Mouse (Mus musculus) kidney, adult 2 months (tissue): Measurements from ENCODE around the gene Hes5. TPM values are rescaled to one million over a fixed set of nuclear protein-coding genes. Genes with fewer than 3 reads are reported as not detected.

ENCODE experiments used
- DNase-seq: peaks from one replicate; pipeline ENCODE4 v3.0.0; 2021
- H3K27ac ChIP-seq: fragments of 200-500 bp; 2 replicates; pipeline ENCODE4 v1.5.1; 2012; ENCODE audit warnings: low read depth, low read length, control low read depth, inconsistent platforms; ENCODE audit not compliant: insufficient read depth
- H3K27me3 ChIP-seq: fragments of 200-500 bp; replicated peaks from 2 replicates; pipeline ENCODE4 v1.6.1; 2012; ENCODE audit warnings: mild to moderate bottlenecking, moderate library complexity, low read length, inconsistent platforms; ENCODE audit not compliant: control insufficient read depth, insufficient read depth
- H3K36me3 ChIP-seq: fragments of 200-500 bp; 2 replicates; pipeline ENCODE4 v1.6.1; 2012; ENCODE audit warnings: mild to moderate bottlenecking, moderate library complexity, low read length, inconsistent platforms; ENCODE audit not compliant: control insufficient read depth, insufficient read depth
- H3K4me1 ChIP-seq: fragments of 200-500 bp; 2 replicates; pipeline ENCODE4 v1.6.1; 2011; ENCODE audit warnings: low read length; ENCODE audit not compliant: control insufficient read depth, insufficient read depth
- H3K4me3 ChIP-seq: fragments of 200-500 bp; 2 replicates; pipeline ENCODE4 v1.5.1; 2011; ENCODE audit warnings: mild to moderate bottlenecking, low read depth, low read length, control low read depth; ENCODE audit not compliant: insufficient read depth
- CTCF ChIP-seq: fragments of 200-500 bp; conservative IDR thresholded peaks from 2 replicates; pipeline ENCODE4 v1.5.1; 2011; ENCODE audit warnings: low read depth, mild to moderate bottlenecking, control low read depth, low read length, moderate library complexity, mixed read lengths; ENCODE audit not compliant: insufficient read depth, insufficient read length
- POLR2A ChIP-seq: fragments of 200-500 bp; IDR thresholded peaks from one replicate; pipeline ENCODE4 v1.6.1; 2011; ENCODE audit warnings: low read depth, low read length, control low read depth
- WGBS: fragments of 180-500 bp; shearing (Covaris S2); methylation state at CpG from one replicate; pipeline ENCODE4 v1.1.7; 2018; 5-methylcytosine and 5-hydroxymethylcytosine counted together
- polyA plus RNA-seq: library from polyadenylated mRNA; depleted of rRNA; stranded (reverse); fragments of >200 nt; gene quantifications from 2 replicates; pipeline ENCODE4 v1.2.3, GENCODE M21; 2012

Hes5 gene
- polyA plus RNA-seq, 1 experiment: not detected

DNA sequence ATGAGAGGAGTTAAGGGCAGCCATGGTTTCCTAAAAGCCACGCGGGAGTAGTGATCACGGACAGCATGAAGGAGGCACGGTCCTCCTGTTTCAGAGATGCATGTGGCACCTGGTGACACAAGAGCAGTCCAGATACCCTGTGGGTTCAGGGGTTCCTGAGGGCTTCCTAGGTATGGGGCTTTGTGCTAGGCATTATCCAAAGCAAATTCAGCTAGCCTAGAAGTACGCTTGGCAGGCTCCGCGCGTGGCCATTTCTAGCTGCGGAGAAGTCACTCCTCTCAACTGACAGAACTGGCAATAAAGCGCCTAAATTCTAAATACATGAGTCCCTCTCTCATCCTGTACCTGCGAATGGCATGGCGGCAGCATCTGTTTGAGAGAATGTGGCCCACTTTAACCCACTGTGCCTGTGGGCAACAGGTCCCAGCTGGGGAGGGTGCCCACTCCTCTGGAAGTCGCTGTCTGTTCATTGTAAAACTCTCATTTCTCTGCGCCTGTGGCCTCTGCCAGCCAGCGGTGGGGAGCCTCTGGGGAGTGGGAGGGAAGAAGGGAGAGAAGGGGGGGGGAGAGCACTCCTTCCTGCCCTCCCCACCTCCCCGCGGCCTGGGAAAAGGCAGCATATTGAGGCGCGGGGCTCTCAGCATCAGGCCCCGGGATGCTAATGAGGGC, 568 bp upstream of the Hes5 start:
- no peaks in the 10 kb centered on the region for H3K36me3 ChIP-seq
- H3K4me3 ChIP-seq: peak overlapping the region; percentile 47; the same call in 1 of the 2 replicates
- 0 out of 2 replicates have a peak, but pooled peaks cover 4% of the 10 kb centered on the region for H3K4me1 ChIP-seq
- H3K27ac ChIP-seq: no peak overlapping the region
- no peak for DNase-seq
- 43% methylated on average over 20 of the region's 20 CpGs for WGBS
- TF ChIP-seq CTCF (no peak), POLR2A (no peak)
- peaks cover 5% of the 10 kb centered on the region; the same call in 1 of the 2 replicates for H3K27me3 ChIP-seq

DNA sequence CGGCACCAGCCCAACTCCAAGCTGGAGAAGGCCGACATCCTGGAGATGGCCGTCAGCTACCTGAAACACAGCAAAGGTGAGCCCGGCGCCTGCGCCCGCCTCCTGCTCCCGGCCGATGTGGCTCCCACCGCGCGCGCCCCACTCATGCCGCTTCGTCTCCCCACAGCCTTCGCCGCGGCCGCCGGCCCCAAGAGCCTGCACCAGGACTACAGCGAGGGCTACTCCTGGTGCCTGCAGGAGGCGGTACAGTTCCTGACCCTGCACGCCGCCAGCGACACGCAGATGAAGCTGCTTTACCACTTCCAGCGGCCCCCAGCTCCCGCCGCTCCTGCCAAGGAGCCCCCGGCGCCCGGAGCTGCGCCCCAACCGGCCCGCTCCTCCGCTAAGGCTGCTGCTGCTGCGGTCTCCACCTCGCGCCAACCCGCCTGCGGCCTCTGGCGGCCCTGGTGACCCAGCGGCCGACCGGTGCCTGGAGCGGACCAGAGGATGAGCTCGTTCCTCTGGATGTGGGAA, 559 bp downstream of the Hes5 start:
- Histone ChIP-seq H3K36me3 (no peaks in the 10 kb centered on the region), H3K4me1 (peaks cover 5% of the 10 kb centered on the region; the same call in 1 of the 2 replicates), H3K27ac (no peak overlapping the region), H3K4me3 (peak overlapping the region; percentile 47), H3K27me3 (peaks cover 5% of the 10 kb centered on the region; the same call in 1 of the 2 replicates)
- DNase-seq: peak; percentile 31
- TF ChIP-seq CTCF (no peak), POLR2A (no peak)
- WGBS: 2% methylated on average over 47 of the region's 47 CpGs

DNA sequence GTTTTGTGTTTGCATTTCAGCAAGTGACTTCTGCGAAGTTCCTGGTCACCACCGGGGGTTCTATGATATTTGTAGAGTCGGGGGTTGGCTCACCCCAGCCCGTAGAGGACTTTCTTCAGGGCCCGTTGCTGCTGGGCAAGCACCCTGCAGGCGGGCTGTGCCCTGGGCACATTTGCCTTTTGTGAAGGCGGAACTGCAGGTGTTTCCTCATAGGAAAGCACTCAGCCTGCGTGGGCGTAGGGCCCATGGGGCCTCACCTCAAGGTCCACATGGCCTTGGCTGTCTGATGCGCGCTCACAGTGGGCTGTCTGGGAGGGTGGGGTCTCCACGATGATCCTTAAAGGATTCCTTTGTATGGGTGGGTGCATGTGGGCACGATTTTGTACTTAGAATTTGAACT, 1.2 kb downstream of the Hes5 start:
- DNase-seq: no peak
- no peak overlapping the region for H3K4me3 ChIP-seq
- peaks cover 5% of the 10 kb centered on the region; the same call in 1 of the 2 replicates for H3K27me3 ChIP-seq
- WGBS: 54% methylated on average over 13 of the region's 13 CpGs
- H3K36me3 ChIP-seq: no peaks in the 10 kb centered on the region
- TF ChIP-seq CTCF: no peak
- H3K4me1 ChIP-seq: peaks cover 5% of the 10 kb centered on the region; the same call in 1 of the 2 replicates
- H3K27ac ChIP-seq: no peak overlapping the region

DNA sequence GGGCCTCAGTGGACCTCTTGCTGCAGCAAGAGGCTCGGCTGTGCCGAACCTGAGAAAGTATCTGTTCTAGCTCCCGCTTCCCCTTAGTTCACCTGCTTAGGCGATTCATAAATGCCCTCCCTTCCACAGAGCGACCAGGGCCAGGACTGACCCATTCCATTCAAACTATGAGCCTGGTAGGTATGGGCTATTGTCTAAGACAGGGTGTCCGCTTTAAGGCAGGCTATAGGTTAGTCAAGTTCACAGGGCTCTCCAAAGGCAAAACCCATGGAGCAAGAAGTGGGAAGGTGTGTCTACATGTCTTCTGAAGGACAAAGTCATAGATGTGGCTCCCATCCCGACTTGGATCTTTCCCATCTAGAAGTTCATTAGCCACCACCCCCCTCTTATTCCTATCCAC, 2.0 kb downstream of the Hes5 start:
- H3K27ac ChIP-seq: no peak overlapping the region
- no peak for TF ChIP-seq CTCF
- TF ChIP-seq POLR2A: no peak
- no peak for DNase-seq
- peaks cover 5% of the 10 kb centered on the region; the same call in 1 of the 2 replicates for H3K4me1 ChIP-seq
- H3K36me3 ChIP-seq: no peaks in the 10 kb centered on the region
- WGBS: 88% methylated on average over 7 of the region's 7 CpGs
- H3K4me3 ChIP-seq: no peak overlapping the region
- H3K27me3 ChIP-seq: peaks cover 5% of the 10 kb centered on the region; the same call in 1 of the 2 replicates

DNA sequence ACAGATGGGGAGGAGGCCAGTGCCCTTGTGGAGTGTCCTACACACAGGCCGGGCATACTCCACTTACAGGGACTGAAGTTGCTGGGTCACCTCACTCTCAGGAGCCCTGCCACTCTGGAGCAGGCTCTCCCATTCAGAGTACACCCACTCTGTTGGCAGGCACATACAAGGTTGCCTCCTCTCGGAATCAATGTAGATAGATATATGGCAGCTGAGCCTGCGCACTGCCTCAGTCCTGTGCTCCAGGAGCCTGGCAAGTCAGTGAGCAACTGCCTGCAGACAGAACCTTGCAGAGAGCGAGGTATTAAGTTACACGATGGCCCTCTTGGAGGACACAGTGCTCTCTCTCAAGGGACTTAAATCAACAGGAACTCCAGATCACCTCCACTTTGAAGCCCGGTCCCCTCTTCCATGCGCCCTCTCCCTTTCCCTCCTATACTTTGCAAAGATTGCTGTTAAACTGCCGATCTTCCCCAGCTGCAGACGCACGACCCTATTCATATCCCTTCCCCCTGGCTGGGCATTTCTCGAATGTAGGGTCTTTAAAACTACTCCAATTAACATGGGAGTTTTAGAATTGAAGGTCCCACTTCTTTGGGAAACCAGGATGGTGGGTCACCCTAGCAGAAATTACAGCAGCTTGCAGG, 2.6 kb downstream of the Hes5 start:
- peaks cover 5% of the 10 kb centered on the region; the same call in 1 of the 2 replicates for H3K27me3 ChIP-seq
- H3K36me3 ChIP-seq: no peaks in the 10 kb centered on the region
- H3K4me1 ChIP-seq: peaks cover 5% of the 10 kb centered on the region; the same call in 1 of the 2 replicates
- DNase-seq: no peak
- H3K27ac ChIP-seq: 0 out of 2 replicates have a peak overlapping the region, but pooled peaks have one; percentile 17
- peak overlapping the region; percentile 74 for H3K4me3 ChIP-seq
- WGBS: 57% methylated on average over 11 of the region's 11 CpGs
- no peak for TF ChIP-seq CTCF

DNA sequence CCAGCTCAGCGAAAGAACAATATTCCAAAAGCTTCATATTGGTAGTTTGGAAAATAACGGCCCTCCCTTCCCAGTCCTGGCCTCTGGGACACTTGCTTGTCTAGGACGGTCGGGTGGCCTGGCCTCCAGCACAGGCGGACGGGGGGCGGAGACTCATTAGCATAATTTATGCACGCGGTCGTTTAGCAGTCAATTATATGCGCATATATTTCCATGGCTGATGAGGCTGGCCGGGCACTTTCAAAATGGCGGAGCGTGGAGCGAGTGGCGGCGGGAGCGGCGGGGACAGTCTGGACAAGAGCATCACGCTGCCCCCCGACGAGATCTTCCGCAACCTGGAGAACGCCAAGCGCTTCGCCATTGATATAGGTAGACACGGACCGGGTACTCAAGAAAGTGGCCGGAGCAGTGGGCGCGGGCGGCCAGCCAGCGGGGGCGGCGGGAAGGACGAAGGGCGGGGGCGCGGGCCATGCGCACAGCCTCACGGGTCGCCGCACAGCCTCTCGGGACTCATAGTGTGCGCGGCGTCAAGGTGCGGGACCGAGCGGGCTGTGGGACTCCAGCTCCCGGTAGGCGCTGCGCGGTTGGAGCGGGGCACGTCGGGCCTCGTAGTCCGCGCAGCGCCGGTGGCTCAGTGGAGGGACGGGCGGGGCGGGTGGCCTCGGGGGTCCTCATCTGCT, 3.3 kb downstream of the Hes5 start, which contains the start of gene Pank4:
Gene Pank4, plus strand, starts transcription at position 223 of the 680 bp plus-strand sequence.
- Histone ChIP-seq H3K36me3 (no peaks in the 10 kb centered on the region), H3K27me3 (peaks cover 5% of the 10 kb centered on the region; the same call in 1 of the 2 replicates), H3K4me3 (peak within 1 kb of the TSS; percentile 74), H3K27ac (peak within 1 kb of the TSS; percentile 88), H3K4me1 (peaks cover 5% of the 10 kb centered on the region; the same call in 1 of the 2 replicates)
- WGBS: under 1% methylated on average over 65 of the region's 66 CpGs
- TF ChIP-seq POLR2A (peak; percentile 90), CTCF (no peak)
- DNase-seq: peak; percentile 97
